Comparison of ENCODE assay signal across 15 mouse cellular contexts in genomic region chr11:86382520-86383157, GRCm38 (mm10).
"Had no signal": no experiment of that assay in that cellular context is flagged by ENCODE, and none has a peak within 500 bp of the region (broad histone marks: within the 10 kb centered on the region; RNA-seq: fewer than 3 reads in every experiment).

No protein-coding gene starts in this region.

- H3K27ac ChIP-seq: kidney, postnatal 0 days; limb, embryonic 10.5 days; macrophage; midbrain, embryonic 13.5 days; neural tube, embryonic 12.5 days; stomach, postnatal 0 days had no signal

- H3K9ac ChIP-seq: lung, embryonic 14.5 days; midbrain, embryonic 13.5 days; neural tube, embryonic 12.5 days had no signal

- H3K4me2 ChIP-seq: lung, embryonic 14.5 days; midbrain, embryonic 13.5 days; neural tube, embryonic 12.5 days had no signal

- H3K36me3 ChIP-seq: limb, embryonic 10.5 days; midbrain, embryonic 13.5 days; neural tube, embryonic 12.5 days had no signal

- H3K4me1 ChIP-seq: neural tube, embryonic 12.5 days had no signal

- H3K4me3 ChIP-seq: limb, embryonic 10.5 days; midbrain, embryonic 13.5 days; neural tube, embryonic 12.5 days had no signal

- DNase-seq: kidney, adult 9 months; kidney, postnatal 36 days; layer of hippocampus, adult 9-11 months; lung, embryonic 14.5 days; lung, postnatal 14 days; thymus, adult 2 months; thymus, postnatal 36 days had no signal

- H3K27me3 ChIP-seq: midbrain, embryonic 13.5 days; neural tube, embryonic 12.5 days had no signal

- ATAC-seq: inflammation-experienced regulatory T-cells, adult 6 months; intestine, postnatal 0 days; midbrain, embryonic 13.5 days had no signal

- H3K9me3 ChIP-seq: limb, embryonic 10.5 days; midbrain, embryonic 13.5 days; neural tube, embryonic 12.5 days had no signal
